Mouse (Mus musculus): ENCODE measurements around the gene Spata25. TPM values are rescaled to one million over a fixed set of nuclear protein-coding genes. Genes with fewer than 3 reads are reported as not detected.
"Not testable (repeated sequence)": the region's sequence is repeated elsewhere in the genome, so short reads cannot be mapped to it uniquely, and the experiment has no call there.

The Spata25 gene
- polyA plus RNA-seq, 1 experiment = not detected

DNA sequence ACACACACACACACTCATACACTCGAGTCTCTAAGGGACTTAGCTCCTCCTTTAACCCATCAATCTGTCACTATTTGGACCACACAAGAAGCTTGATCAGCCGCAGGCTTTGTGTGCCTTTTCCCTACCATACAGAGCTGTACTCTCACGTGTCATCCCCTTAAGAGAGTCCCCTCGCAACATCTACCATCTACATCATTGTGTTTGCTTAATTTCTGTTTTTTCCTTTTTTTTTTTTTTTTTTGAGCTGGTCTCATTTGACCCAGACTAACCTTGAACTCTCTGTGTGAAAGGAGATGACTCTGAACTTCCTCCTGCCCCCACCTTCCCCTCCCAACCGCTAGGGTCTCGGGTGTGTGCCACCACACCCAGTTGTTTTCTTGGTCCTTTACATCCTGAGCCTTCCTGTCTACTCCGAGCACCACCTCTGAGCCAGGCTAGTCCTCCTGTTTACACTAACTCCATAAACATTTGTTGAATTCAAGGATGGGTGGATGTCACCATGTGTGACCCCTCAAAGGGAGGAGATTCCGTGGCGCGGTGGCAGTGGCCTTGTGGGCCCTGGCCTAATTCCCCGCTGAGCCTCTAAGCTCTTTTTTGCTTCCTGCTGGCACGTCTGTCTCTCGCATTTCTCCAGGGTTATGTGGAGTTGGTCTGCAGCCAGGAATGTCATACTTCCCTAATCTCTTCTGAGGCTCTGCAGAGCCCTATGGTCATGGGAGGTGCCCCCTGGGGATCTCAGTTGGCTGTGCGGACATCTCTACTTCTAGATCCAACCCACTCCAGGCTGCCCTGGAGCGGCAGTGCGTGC, 38.6 kb upstream of the Spata25 start:
- peaks cover 7% of the 10 kb centered on the region for H3K4me1 ChIP-seq (ENCODE audit: control insufficient read depth, insufficient read depth, low read length)
- peak overlapping the region; percentile 82 for H3K27ac ChIP-seq (ENCODE audit: control insufficient read depth, insufficient read depth, low read depth, low read length, poor library complexity)
- 18% methylated on average over 16 of the region's 16 CpGs for WGBS
- no peak for TF ChIP-seq POLR2A (IDR thresholded peaks at IDR 0.05; ENCODE audit: borderline replicate concordance, control insufficient read depth, low read depth, low read length)
- no peak for TF ChIP-seq CTCF (IDR thresholded peaks at IDR 0.05; ENCODE audit: control insufficient read depth, insufficient read depth, low read length)
- no peak overlapping the region for H3K4me3 ChIP-seq (replicated peaks; ENCODE audit: control insufficient read depth, low read depth, low read length)

DNA sequence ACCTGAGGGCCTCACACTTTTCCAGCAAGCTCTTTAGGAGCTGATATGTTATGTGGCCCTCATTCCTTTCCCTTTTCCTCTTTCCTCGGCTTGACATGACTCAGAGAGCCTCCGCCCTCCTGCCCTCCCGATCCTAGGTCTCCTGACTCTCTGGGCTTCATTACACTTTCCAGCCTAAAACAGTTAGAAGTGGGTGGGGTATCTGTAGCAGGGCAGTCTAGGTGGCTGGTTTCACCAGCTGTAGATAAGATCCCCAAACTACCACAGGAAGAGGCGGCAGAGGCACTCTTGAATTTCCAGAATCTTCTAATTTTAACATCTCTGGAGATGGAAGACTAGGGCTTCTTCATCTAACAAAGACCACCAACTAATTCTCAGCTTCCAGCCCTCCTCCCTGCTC, 36.3 kb upstream of the Spata25 start:
- peaks cover 7% of the 10 kb centered on the region for H3K4me1 ChIP-seq (ENCODE audit: control insufficient read depth, insufficient read depth, low read length)

DNA sequence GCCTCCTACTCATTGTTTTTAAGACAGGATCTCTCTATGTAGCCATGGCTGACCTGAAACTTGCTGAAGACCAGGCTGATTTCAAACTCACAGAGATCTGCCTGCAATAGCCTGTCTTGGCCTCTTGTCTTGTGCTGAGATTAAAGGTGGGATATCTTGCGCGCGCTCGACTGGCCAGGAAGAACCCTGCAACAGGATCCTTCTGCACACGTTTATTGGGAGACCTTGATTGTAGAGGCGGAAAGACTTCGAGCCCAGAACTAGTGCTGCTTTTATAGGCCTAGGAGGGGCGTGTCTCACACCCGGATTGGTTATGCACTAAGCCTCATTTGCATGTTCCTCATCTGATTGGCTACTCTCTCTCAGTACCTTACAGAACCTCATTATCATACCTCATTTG, 35.1 kb upstream of the Spata25 start:
- H3K27ac ChIP-seq (ENCODE audit: control insufficient read depth, insufficient read depth, low read depth, low read length, poor library complexity); H3K4me3 ChIP-seq (replicated peaks; ENCODE audit: control insufficient read depth, low read depth, low read length); H3K4me1 ChIP-seq (ENCODE audit: control insufficient read depth, insufficient read depth, low read length): not testable (repeated sequence)
- 97% methylated on average over 8 of the region's 9 CpGs for whole genome bisulfite sequencing

More for the DNA sequence above, 36.3 kb upstream of the Spata25 start:
- TF ChIP-seq CTCF (IDR thresholded peaks at IDR 0.05; ENCODE audit: control insufficient read depth, insufficient read depth, low read length) (no peak), POLR2A (IDR thresholded peaks at IDR 0.05; ENCODE audit: borderline replicate concordance, control insufficient read depth, low read depth, low read length) (no peak)
- no peak overlapping the region for H3K4me3 ChIP-seq (replicated peaks; ENCODE audit: control insufficient read depth, low read depth, low read length)
- no peak overlapping the region for H3K27ac ChIP-seq (ENCODE audit: control insufficient read depth, insufficient read depth, low read depth, low read length, poor library complexity)
- WGBS = 57% methylated on average over 4 of the region's 4 CpGs

DNA sequence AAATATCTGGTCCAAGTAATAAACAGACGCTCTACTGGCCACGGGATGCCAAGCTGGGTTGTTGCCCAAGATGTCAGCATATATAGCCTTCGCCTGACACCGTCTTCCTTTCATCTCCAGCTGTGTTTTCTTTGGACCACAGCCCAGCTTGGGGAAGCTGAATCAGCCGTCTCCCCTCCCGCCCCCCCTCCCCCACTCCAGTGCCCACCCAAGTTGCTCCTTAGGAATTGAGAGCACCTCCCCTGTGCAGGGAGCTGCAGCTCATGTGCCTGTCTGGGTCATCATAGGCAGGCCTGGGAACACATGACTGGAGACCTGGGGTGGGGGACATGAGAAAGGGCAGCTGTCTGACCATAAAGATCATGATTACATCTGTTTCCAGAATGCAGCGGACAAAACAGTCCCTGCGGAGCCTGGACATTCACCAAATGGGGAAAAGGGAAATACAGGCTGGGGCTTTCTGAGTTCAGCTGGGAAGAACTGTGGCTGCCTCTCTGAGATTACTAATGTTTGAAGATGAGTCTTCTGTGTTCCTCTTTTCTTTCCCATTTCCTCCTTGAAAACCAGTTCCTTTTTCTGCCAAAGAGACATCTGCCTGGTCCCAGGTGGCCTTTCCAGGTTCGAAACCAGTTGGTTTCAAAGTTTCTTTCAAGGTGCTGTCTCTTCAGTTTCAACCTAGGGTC, 34.0 kb upstream of the Spata25 start:
- WGBS = 17% methylated on average over 9 of the region's 9 CpGs
- Histone ChIP-seq H3K4me1 (ENCODE audit: control insufficient read depth, insufficient read depth, low read length) (peaks cover 4% of the 10 kb centered on the region), H3K27ac (ENCODE audit: control insufficient read depth, insufficient read depth, low read depth, low read length, poor library complexity) (no peak overlapping the region), H3K4me3 (replicated peaks; ENCODE audit: control insufficient read depth, low read depth, low read length) (no peak overlapping the region)
- TF ChIP-seq POLR2A (IDR thresholded peaks at IDR 0.05; ENCODE audit: borderline replicate concordance, control insufficient read depth, low read depth, low read length) (no peak), CTCF (IDR thresholded peaks at IDR 0.05; ENCODE audit: control insufficient read depth, insufficient read depth, low read length) (no peak)

DNA sequence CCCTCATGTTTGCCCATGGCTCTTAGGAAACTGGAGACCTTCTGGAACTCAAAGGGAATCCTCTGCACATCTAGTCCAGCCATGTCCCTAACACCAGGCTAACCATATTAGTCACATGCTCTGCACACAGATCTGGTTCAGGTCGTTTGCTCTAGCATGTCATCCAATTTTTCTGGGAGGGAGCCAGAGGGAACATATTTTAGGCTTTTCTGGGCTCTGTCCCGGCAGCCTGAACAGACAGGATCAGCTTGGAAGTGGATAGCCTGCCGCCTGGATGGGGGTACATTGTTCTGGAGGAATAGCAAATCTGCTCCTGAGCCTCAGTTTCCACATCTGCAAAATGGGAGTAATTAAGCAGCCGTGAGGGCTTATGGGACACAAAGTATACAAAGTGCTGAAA, 32.8 kb upstream of the Spata25 start:
- TF ChIP-seq POLR2A (IDR thresholded peaks at IDR 0.05; ENCODE audit: borderline replicate concordance, control insufficient read depth, low read depth, low read length) = no peak
- no peak for TF ChIP-seq CTCF (IDR thresholded peaks at IDR 0.05; ENCODE audit: control insufficient read depth, insufficient read depth, low read length)
- H3K27ac ChIP-seq (ENCODE audit: control insufficient read depth, insufficient read depth, low read depth, low read length, poor library complexity) = no peak overlapping the region
- 67% methylated on average over 4 of the region's 4 CpGs for WGBS
- no peaks in the 10 kb centered on the region for H3K4me1 ChIP-seq (ENCODE audit: control insufficient read depth, insufficient read depth, low read length)
- no peak overlapping the region for H3K4me3 ChIP-seq (replicated peaks; ENCODE audit: control insufficient read depth, low read depth, low read length)

DNA sequence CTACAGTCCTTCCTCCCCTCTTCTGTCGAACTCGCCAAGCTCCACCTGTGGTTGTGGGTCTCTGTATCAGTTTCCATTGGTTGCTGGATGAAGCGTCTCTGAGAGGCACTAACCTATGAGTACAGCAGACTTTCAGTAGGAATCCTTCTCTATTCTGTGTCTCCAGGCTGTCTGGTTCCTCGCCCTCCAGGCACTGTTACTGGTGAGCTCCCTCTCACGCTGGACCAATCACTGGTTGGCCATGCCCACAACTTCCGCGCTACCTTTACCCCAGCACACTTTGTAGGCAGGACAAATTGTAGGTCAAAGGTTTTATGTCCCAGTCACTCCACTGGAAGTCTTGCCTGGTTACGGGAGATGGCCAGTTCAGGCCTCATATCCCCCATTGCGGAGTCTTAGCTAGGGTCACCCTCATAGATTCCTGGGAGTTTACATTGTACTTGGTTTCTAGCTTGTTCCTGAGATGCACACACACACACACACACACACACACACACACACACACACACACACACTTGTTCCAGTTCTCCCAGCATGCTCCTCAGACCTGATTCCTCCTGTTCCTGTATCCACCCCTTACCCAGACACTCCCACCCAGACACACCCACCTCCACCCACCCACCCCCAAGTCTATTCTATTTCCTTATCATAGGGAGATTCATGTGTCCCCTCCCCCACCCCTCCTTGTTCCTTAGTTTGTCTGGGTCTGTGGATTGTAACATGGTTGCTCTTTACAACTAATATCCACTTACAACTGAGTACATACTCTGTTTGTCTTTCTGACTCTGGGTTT, 31.5 kb upstream of the Spata25 start:
- Histone ChIP-seq H3K4me1 (ENCODE audit: control insufficient read depth, insufficient read depth, low read length) (no peaks in the 10 kb centered on the region), H3K4me3 (replicated peaks; ENCODE audit: control insufficient read depth, low read depth, low read length) (no peak overlapping the region), H3K27ac (ENCODE audit: control insufficient read depth, insufficient read depth, low read depth, low read length, poor library complexity) (no peak overlapping the region)
- 60% methylated on average over 9 of the region's 9 CpGs for WGBS
- no peak for TF ChIP-seq CTCF (IDR thresholded peaks at IDR 0.05; ENCODE audit: control insufficient read depth, insufficient read depth, low read length)
- TF ChIP-seq POLR2A (IDR thresholded peaks at IDR 0.05; ENCODE audit: borderline replicate concordance, control insufficient read depth, low read depth, low read length) = no peak

DNA sequence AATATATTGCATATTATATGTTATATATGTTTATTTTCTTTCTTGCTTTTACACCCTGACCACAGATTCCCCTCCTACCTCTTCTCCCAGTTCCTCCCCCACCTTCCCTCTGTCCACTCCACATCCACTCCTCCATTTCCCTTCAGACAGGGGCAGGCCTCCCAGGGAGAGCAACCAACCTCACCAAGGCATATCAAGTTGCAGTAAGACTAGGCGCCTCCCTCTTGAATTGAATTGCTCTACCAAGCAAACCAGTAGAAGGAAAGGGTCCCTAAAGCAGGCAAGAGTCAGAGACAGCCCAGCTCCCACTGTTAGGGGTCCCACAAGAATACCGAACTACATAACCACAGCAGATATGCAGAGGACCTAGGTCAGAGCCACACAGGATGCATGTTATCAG, 30.8 kb upstream of the Spata25 start:
- Histone ChIP-seq H3K4me1 (ENCODE audit: control insufficient read depth, insufficient read depth, low read length) (no peaks in the 10 kb centered on the region), H3K27ac (ENCODE audit: control insufficient read depth, insufficient read depth, low read depth, low read length, poor library complexity) (no peak overlapping the region), H3K4me3 (replicated peaks; ENCODE audit: control insufficient read depth, low read depth, low read length) (no peak overlapping the region)
- 67% methylated on average over 2 of the region's 2 CpGs for WGBS
- no peak for TF ChIP-seq POLR2A (IDR thresholded peaks at IDR 0.05; ENCODE audit: borderline replicate concordance, control insufficient read depth, low read depth, low read length)
- no peak for TF ChIP-seq CTCF (IDR thresholded peaks at IDR 0.05; ENCODE audit: control insufficient read depth, insufficient read depth, low read length)

All from bone marrow, adult 2 months (tissue).